Mouse (Mus musculus) forebrain, embryonic 15.5 days (tissue): ENCODE results near the gene Cd38. TPM values are rescaled to one million over a fixed set of nuclear protein-coding genes. Genes with fewer than 3 reads are reported as not detected.

Experiments used
- ATAC-seq: fragments of 200-750 bp; cut with Nextera tagmentation; replicated peaks from 2 replicates; pipeline ENCODE4 v1.8.0; 2017; ENCODE audit warnings: mild to moderate bottlenecking, moderate TSS enrichment, moderate library complexity
- H3K27ac ChIP-seq: fragments of 300-500 bp; sonication (generic); replicated peaks from 2 replicates; pipeline ENCODE4 v1.5.1; 2015; ENCODE audit warnings: mild to moderate bottlenecking, inconsistent platforms
- H3K27me3 ChIP-seq: fragments of 300-500 bp; sonication (generic); 2 replicates; pipeline ENCODE4 v1.6.1; 2015; ENCODE audit warnings: inconsistent platforms
- H3K36me3 ChIP-seq: fragments of 300-500 bp; sonication (generic); 2 replicates; pipeline ENCODE4 v1.6.1; 2015; ENCODE audit warnings: mild to moderate bottlenecking, inconsistent platforms
- H3K4me1 ChIP-seq: fragments of 300-500 bp; sonication (generic); 2 replicates; pipeline ENCODE4 v1.6.1; 2015; ENCODE audit warnings: inconsistent platforms
- H3K4me2 ChIP-seq: fragments of 300-500 bp; sonication (generic); replicated peaks from 2 replicates; pipeline ENCODE4 v1.6.1; 2015; ENCODE audit warnings: mild to moderate bottlenecking, inconsistent platforms
- H3K4me3 ChIP-seq: fragments of 300-500 bp; sonication (generic); 2 replicates; pipeline ENCODE4 v1.5.1; 2015; ENCODE audit warnings: mild to moderate bottlenecking, inconsistent platforms
- H3K9ac ChIP-seq: fragments of 300-500 bp; sonication (generic); replicated peaks from 2 replicates; pipeline ENCODE4 v1.6.1; 2015; ENCODE audit warnings: mild to moderate bottlenecking, inconsistent platforms
- H3K9me3 ChIP-seq: fragments of 300-500 bp; sonication (generic); 2 replicates; pipeline ENCODE4 v1.6.1; 2016; ENCODE audit warnings: inconsistent platforms
- WGBS: fragments of 180-500 bp; shearing (Covaris S2); methylation state at CpG from one replicate; pipeline ENCODE4 v1.1.7; 2015; ENCODE audit warnings: mixed read lengths; 5-methylcytosine and 5-hydroxymethylcytosine counted together
- polyA plus RNA-seq: library from polyadenylated mRNA; unstranded; fragments of >200 nt; fragmentation: Nextera tagmentation; extraction: Ambion mirVana; gene quantifications from 2 replicates; pipeline ENCODE4 v1.2.1, GENCODE M21; 2015

The Cd38 gene
- 1.6 and 1.8 TPM in 2 replicates for polyA plus RNA-seq

- no peaks in the 10 kb centered on the region for H3K36me3 ChIP-seq
Measured at GRCm38 (mm10) chr5:43868253-43868652, at the start of gene Cd38. Gene Cd38, plus strand, starts transcription at chr5:43868553.

GRCm38 (mm10) chr5:43818695-43819094, 49.7 kb upstream of the Cd38 start, which contains the start of gene Bst1:
Gene Bst1, plus strand, starts transcription at chr5:43818885.
- 51% methylated on average over 12 of the region's 12 CpGs for WGBS
- ATAC-seq = no peak
- H3K4me1 ChIP-seq = no peaks in the 10 kb centered on the region

More at GRCm38 (mm10) chr5:43868253-43868652, at the start of gene Cd38:
- Histone ChIP-seq H3K27ac (no peak within 1 kb of the TSS), H3K4me1 (peaks cover 8% of the 10 kb centered on the region), H3K27me3 (no peaks in the 10 kb centered on the region), H3K4me2 (peak within 1 kb of the TSS; percentile 58), H3K4me3 (peak within 1 kb of the TSS; percentile 30), H3K9ac (peak within 1 kb of the TSS; percentile 22; the same call in 1 of the 2 replicates), H3K9me3 (no peaks in the 10 kb centered on the region)
- no peak for ATAC-seq

GRCm38 (mm10) chr5:43820785-43821184, 47.6 kb upstream of the Cd38 start:
- H3K27me3 ChIP-seq = no peaks in the 10 kb centered on the region
- no peak overlapping the region for H3K4me3 ChIP-seq
- H3K36me3 ChIP-seq = no peaks in the 10 kb centered on the region
- 93% methylated on average over 11 of the region's 11 CpGs for WGBS
- no peak overlapping the region for H3K9ac ChIP-seq
- no peak for ATAC-seq
- no peaks in the 10 kb centered on the region for H3K9me3 ChIP-seq
- no peak overlapping the region for H3K4me2 ChIP-seq
- no peaks in the 10 kb centered on the region for H3K4me1 ChIP-seq
- no peak overlapping the region for H3K27ac ChIP-seq

More at GRCm38 (mm10) chr5:43818695-43819094, 49.7 kb upstream of the Cd38 start, which contains the start of gene Bst1:
- no peaks in the 10 kb centered on the region for H3K27me3 ChIP-seq
- no peaks in the 10 kb centered on the region for H3K9me3 ChIP-seq
- H3K4me3 ChIP-seq = no peak within 1 kb of the TSS
- H3K4me2 ChIP-seq = no peak within 1 kb of the TSS
- H3K9ac ChIP-seq = no peak within 1 kb of the TSS
- no peak within 1 kb of the TSS for H3K27ac ChIP-seq
- no peaks in the 10 kb centered on the region for H3K36me3 ChIP-seq

GRCm38 (mm10) chr5:43821538-43821937, 46.8 kb upstream of the Cd38 start, which contains the start of gene Fbxl5:
Gene Fbxl5, minus strand, starts transcription at chr5:43821638.
- 82% methylated on average over 19 of the region's 19 CpGs for WGBS
- no peak within 1 kb of the TSS for H3K4me3 ChIP-seq

GRCm38 (mm10) chr5:43822199-43822598, 46.2 kb upstream of the Cd38 start:
- no peak for ATAC-seq
- H3K4me2 ChIP-seq = no peak overlapping the region

More at GRCm38 (mm10) chr5:43821538-43821937, 46.8 kb upstream of the Cd38 start, which contains the start of gene Fbxl5:
- H3K9ac ChIP-seq = no peak within 1 kb of the TSS
- no peaks in the 10 kb centered on the region for H3K27me3 ChIP-seq
- H3K27ac ChIP-seq = no peak within 1 kb of the TSS
- H3K9me3 ChIP-seq = no peaks in the 10 kb centered on the region
- no peaks in the 10 kb centered on the region for H3K36me3 ChIP-seq
- no peaks in the 10 kb centered on the region for H3K4me1 ChIP-seq
- no peak within 1 kb of the TSS for H3K4me2 ChIP-seq
- no peak for ATAC-seq

GRCm38 (mm10) chr5:43822824-43823223, 45.5 kb upstream of the Cd38 start:
- H3K27ac ChIP-seq = no peak overlapping the region
- no peaks in the 10 kb centered on the region for H3K36me3 ChIP-seq
- H3K4me3 ChIP-seq = no peak overlapping the region
- no peaks in the 10 kb centered on the region for H3K27me3 ChIP-seq
- no peaks in the 10 kb centered on the region for H3K4me1 ChIP-seq
- WGBS = 82% methylated on average over 3 of the region's 3 CpGs
- no peaks in the 10 kb centered on the region for H3K9me3 ChIP-seq
- H3K9ac ChIP-seq = no peak overlapping the region
- no peak for ATAC-seq
- H3K4me2 ChIP-seq = no peak overlapping the region

More at GRCm38 (mm10) chr5:43822199-43822598, 46.2 kb upstream of the Cd38 start:
- Histone ChIP-seq H3K4me3 (no peak overlapping the region), H3K4me1 (no peaks in the 10 kb centered on the region), H3K9me3 (no peaks in the 10 kb centered on the region), H3K9ac (no peak overlapping the region), H3K36me3 (no peaks in the 10 kb centered on the region), H3K27me3 (no peaks in the 10 kb centered on the region), H3K27ac (no peak overlapping the region)
- 70% methylated on average over 8 of the region's 8 CpGs for WGBS

GRCm38 (mm10) chr5:43824580-43824979, 43.8 kb upstream of the Cd38 start:
- Histone ChIP-seq H3K4me3 (no peak overlapping the region), H3K27me3 (no peaks in the 10 kb centered on the region), H3K9me3 (no peaks in the 10 kb centered on the region), H3K27ac (no peak overlapping the region), H3K9ac (no peak overlapping the region), H3K4me1 (no peaks in the 10 kb centered on the region), H3K36me3 (no peaks in the 10 kb centered on the region), H3K4me2 (no peak overlapping the region)
- ATAC-seq = no peak
- 89% methylated on average over 3 of the region's 3 CpGs for WGBS

- no peak overlapping the region for H3K4me3 ChIP-seq
- ATAC-seq = no peak
- no peaks in the 10 kb centered on the region for H3K4me1 ChIP-seq
Measured at GRCm38 (mm10) chr5:43826883-43827282, 41.5 kb upstream of the Cd38 start.

GRCm38 (mm10) chr5:43827366-43827765, 41.0 kb upstream of the Cd38 start:
- ATAC-seq = no peak
- no peaks in the 10 kb centered on the region for H3K36me3 ChIP-seq
- no peak overlapping the region for H3K4me3 ChIP-seq
- H3K27me3 ChIP-seq = no peaks in the 10 kb centered on the region
- no peak overlapping the region for H3K4me2 ChIP-seq
- no peaks in the 10 kb centered on the region for H3K9me3 ChIP-seq
- H3K27ac ChIP-seq = no peak overlapping the region
- no peaks in the 10 kb centered on the region for H3K4me1 ChIP-seq
- no peak overlapping the region for H3K9ac ChIP-seq
- 80% methylated on average over 9 of the region's 9 CpGs for WGBS

More at GRCm38 (mm10) chr5:43826883-43827282, 41.5 kb upstream of the Cd38 start:
- H3K36me3 ChIP-seq = no peaks in the 10 kb centered on the region
- H3K9ac ChIP-seq = no peak overlapping the region
- H3K27ac ChIP-seq = no peak overlapping the region
- no peak overlapping the region for H3K4me2 ChIP-seq
- WGBS = 91% methylated on average over 2 of the region's 2 CpGs
- H3K9me3 ChIP-seq = no peaks in the 10 kb centered on the region
- no peaks in the 10 kb centered on the region for H3K27me3 ChIP-seq

- H3K27me3 ChIP-seq = no peaks in the 10 kb centered on the region
- no peak overlapping the region for H3K4me2 ChIP-seq
- no peak for ATAC-seq
- no peak overlapping the region for H3K9ac ChIP-seq
- H3K4me3 ChIP-seq = no peak overlapping the region
- H3K36me3 ChIP-seq = no peaks in the 10 kb centered on the region
- no peaks in the 10 kb centered on the region for H3K4me1 ChIP-seq
- WGBS = 87% methylated on average over 7 of the region's 7 CpGs
- no peak overlapping the region for H3K27ac ChIP-seq
- no peaks in the 10 kb centered on the region for H3K9me3 ChIP-seq
Measured at GRCm38 (mm10) chr5:43836590-43836989, 31.8 kb upstream of the Cd38 start.

GRCm38 (mm10) chr5:43837372-43837771, 31.0 kb upstream of the Cd38 start:
- Histone ChIP-seq H3K4me2 (no peak overlapping the region), H3K4me1 (no peaks in the 10 kb centered on the region), H3K27me3 (no peaks in the 10 kb centered on the region), H3K27ac (no peak overlapping the region), H3K4me3 (no peak overlapping the region), H3K9ac (no peak overlapping the region), H3K9me3 (no peaks in the 10 kb centered on the region), H3K36me3 (no peaks in the 10 kb centered on the region)
- ATAC-seq = no peak
- 51% methylated on average over 5 of the region's 5 CpGs for WGBS

- Histone ChIP-seq H3K9me3 (no peaks in the 10 kb centered on the region), H3K9ac (no peak overlapping the region), H3K4me2 (no peak overlapping the region), H3K27ac (no peak overlapping the region), H3K4me1 (no peaks in the 10 kb centered on the region), H3K36me3 (no peaks in the 10 kb centered on the region), H3K27me3 (no peaks in the 10 kb centered on the region), H3K4me3 (no peak overlapping the region)
- no peak for ATAC-seq
- 53% methylated on average over 11 of the region's 11 CpGs for WGBS
Measured at GRCm38 (mm10) chr5:43841144-43842010, 27.0 kb upstream of the Cd38 start.
